Mouse (Mus musculus) megakaryocyte, embryonic 14.5 days (primary cell): ENCODE results near the gene Mc1r. TPM values are rescaled to one million over a fixed set of nuclear protein-coding genes. Genes with fewer than 3 reads are reported as not detected.

ENCODE experiments used
- H3K27me3 ChIP-seq: replicated peaks from 2 replicates; pipeline ENCODE3; 2012; ENCODE audit warnings: inconsistent platforms
- H3K36me3 ChIP-seq: replicated peaks from 2 replicates; pipeline ENCODE3; 2012; ENCODE audit warnings: low read length, inconsistent platforms, mixed read lengths
- H3K4me1 ChIP-seq: 2 replicates; pipeline ENCODE4 v1.6.1; 2012; ENCODE audit warnings: inconsistent platforms
- H3K4me3 ChIP-seq: replicated peaks from 2 replicates; pipeline ENCODE3; 2012; ENCODE audit warnings: moderate library complexity, mild to moderate bottlenecking, inconsistent platforms
- H3K9me3 ChIP-seq: 2 replicates; pipeline ENCODE4 v1.6.1; 2012; ENCODE audit warnings: inconsistent platforms
- FLI1 ChIP-seq: IDR thresholded peaks from 2 replicates; pipeline ENCODE4 v1.6.1; 2012; ENCODE audit warnings: low read length, inconsistent platforms, mixed read lengths
- GATA1 ChIP-seq: IDR thresholded peaks from 3 replicates; pipeline ENCODE4 v1.6.1; 2012; ENCODE audit warnings: mixed read lengths, low read length, inconsistent platforms, borderline replicate concordance
- polyA plus RNA-seq: library from polyadenylated mRNA; stranded (reverse); fragments of >175 nt; gene quantifications from 2 replicates; pipeline ENCODE4 v1.2.3, GENCODE M21; 2012; ENCODE audit warnings: low replicate concordance; ENCODE audit not compliant: insufficient read depth

The Mc1r gene
- 1.1 TPM in 1 of 2 replicates, not detected in the other for polyA plus RNA-seq

DNA sequence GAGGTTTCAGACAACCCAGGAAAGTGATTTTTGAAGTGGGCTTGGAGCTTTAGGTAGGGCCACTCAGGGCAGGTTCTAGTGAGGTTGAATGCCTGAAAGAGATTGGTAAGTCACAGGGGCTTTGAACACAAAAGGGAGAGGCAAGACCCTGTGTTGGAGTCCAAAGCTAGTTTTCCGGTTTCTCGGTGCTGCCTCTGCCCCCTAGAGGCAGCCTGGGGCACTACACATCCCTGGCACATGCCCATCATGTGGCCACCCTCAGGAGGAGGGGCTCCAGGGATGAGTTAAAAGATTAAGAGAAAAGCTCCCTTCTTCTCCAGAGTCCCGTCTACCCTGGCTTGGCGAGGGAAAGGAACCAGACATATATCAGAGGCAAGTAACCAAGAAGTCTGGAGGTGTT, at the start of gene Mc1r:
Gene Mc1r, plus strand, starts transcription at position 322 of the 400 bp plus-strand sequence.
- Histone ChIP-seq H3K4me1 (peaks cover 78% of the 10 kb centered on the region), H3K27me3 (peaks cover 62% of the 10 kb centered on the region), H3K4me3 (peak within 1 kb of the TSS; percentile 79), H3K9me3 (no peaks in the 10 kb centered on the region), H3K36me3 (peaks cover 24% of the 10 kb centered on the region)
- TF ChIP-seq FLI1: no peak
- TF ChIP-seq GATA1: no peak

GRCm38 (mm10) chr8:123361082-123361739, 45.7 kb upstream of the Mc1r start:
- peaks cover 63% of the 10 kb centered on the region for H3K27me3 ChIP-seq

DNA sequence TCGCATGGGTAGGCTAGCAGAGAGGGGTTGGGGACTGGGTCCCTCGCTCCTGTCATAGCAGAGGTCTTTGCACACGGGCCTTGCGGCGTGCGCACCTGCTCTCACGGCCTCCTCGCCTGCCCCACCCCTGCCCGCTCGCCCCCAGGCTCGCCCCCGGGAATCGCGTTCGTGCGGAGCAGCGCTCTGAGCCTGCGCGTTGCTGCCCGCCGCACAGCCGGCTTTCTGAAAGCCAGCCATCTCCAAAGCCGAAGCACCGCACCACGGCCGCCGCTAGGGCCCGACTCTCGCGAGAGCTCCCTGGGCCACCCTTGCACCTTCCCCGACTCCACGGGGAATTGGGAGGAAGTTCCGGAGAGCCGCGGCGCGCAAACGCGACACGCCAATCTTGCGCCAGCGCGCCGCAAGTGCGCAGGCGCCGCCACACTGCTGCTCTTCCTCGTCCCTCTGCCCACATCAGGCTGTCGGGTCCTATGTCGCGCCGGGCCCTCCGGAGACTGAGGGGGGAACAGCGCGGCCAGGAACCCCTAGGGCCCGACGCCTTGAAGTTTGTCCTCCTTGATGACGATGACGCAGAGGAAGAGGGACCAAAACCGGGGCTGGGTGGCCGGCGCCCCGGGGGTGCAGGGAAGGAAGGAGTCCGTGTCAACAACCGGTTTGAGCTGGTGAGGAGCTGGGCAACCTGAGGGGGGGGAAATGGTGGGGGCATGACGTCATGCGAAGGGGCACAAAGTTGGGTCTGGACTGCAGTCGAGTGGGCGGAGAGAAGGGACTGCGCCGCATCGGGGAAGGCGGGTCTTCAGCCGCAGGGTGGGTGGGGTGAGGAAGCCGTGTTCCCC, 33.3 kb upstream of the Mc1r start, which contains the start of gene Tcf25:
Gene Tcf25, plus strand, starts transcription at position 351 of the 836 bp plus-strand sequence.
- H3K9me3 ChIP-seq: no peaks in the 10 kb centered on the region
- peaks cover 31% of the 10 kb centered on the region for H3K36me3 ChIP-seq
- H3K27me3 ChIP-seq: peaks cover 30% of the 10 kb centered on the region
- H3K4me1 ChIP-seq: peaks cover 49% of the 10 kb centered on the region
- TF ChIP-seq FLI1: no peak
- TF ChIP-seq GATA1: no peak
- H3K4me3 ChIP-seq: peak within 1 kb of the TSS; percentile 99

More at GRCm38 (mm10) chr8:123361082-123361739, 45.7 kb upstream of the Mc1r start:
- H3K4me3 ChIP-seq: no peak overlapping the region
- TF ChIP-seq GATA1 (no peak), FLI1 (no peak)
- no peaks in the 10 kb centered on the region; the same call in 1 of the 2 replicates for H3K4me1 ChIP-seq
- H3K36me3 ChIP-seq: no peaks in the 10 kb centered on the region
- no peaks in the 10 kb centered on the region for H3K9me3 ChIP-seq

GRCm38 (mm10) chr8:123374239-123374578, 32.7 kb upstream of the Mc1r start:
- H3K9me3 ChIP-seq: no peaks in the 10 kb centered on the region
- peaks cover 49% of the 10 kb centered on the region for H3K4me1 ChIP-seq
- TF ChIP-seq FLI1 (no peak), GATA1 (no peak)
- H3K36me3 ChIP-seq: peaks cover 33% of the 10 kb centered on the region
- H3K4me3 ChIP-seq: peak overlapping the region; percentile 99
- H3K27me3 ChIP-seq: peaks cover 24% of the 10 kb centered on the region

DNA sequence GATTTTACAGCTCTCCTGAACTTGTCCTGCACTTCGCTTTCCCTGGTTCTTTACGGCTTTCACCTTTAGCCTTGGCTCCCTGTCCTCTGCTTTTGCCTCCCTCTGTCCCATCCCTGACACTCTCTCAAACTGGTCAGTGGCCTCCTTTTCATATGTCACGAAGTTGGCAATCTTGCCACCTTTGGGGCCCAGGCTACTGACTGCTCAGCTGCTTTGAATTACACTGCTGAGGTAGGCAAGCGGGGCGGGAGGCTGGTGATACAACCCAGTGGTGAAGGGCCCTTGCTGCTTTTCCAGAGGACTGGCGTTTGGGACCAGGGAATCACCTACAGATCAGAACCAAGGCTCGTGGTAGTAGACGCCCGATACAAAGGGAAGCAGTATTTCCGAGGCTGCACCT, 31.2 kb upstream of the Mc1r start:
- Histone ChIP-seq H3K27me3 (peaks cover 11% of the 10 kb centered on the region), H3K4me1 (peaks cover 45% of the 10 kb centered on the region), H3K4me3 (no peak overlapping the region), H3K9me3 (no peaks in the 10 kb centered on the region), H3K36me3 (peaks cover 48% of the 10 kb centered on the region)
- TF ChIP-seq GATA1 (no peak), FLI1 (no peak)

GRCm38 (mm10) chr8:123376106-123376505, 30.8 kb upstream of the Mc1r start:
- no peak for TF ChIP-seq FLI1
- no peak for TF ChIP-seq GATA1
- H3K36me3 ChIP-seq: peaks cover 52% of the 10 kb centered on the region
- H3K9me3 ChIP-seq: no peaks in the 10 kb centered on the region
- peaks cover 7% of the 10 kb centered on the region for H3K27me3 ChIP-seq
- peaks cover 42% of the 10 kb centered on the region for H3K4me1 ChIP-seq
- peak overlapping the region; percentile 15 for H3K4me3 ChIP-seq

- no peak for TF ChIP-seq FLI1
- no peak for TF ChIP-seq GATA1
- Histone ChIP-seq H3K4me3 (no peak overlapping the region), H3K36me3 (peaks cover 88% of the 10 kb centered on the region), H3K4me1 (peaks cover 17% of the 10 kb centered on the region), H3K9me3 (no peaks in the 10 kb centered on the region), H3K27me3 (no peaks in the 10 kb centered on the region)
Measured at GRCm38 (mm10) chr8:123381711-123382110, 25.2 kb upstream of the Mc1r start.

GRCm38 (mm10) chr8:123382516-123382915, 24.4 kb upstream of the Mc1r start:
- H3K4me1 ChIP-seq: peaks cover 13% of the 10 kb centered on the region
- H3K36me3 ChIP-seq: peaks cover 92% of the 10 kb centered on the region
- TF ChIP-seq GATA1 (no peak), FLI1 (no peak)
- H3K4me3 ChIP-seq: no peak overlapping the region
- no peaks in the 10 kb centered on the region for H3K27me3 ChIP-seq
- H3K9me3 ChIP-seq: no peaks in the 10 kb centered on the region

DNA sequence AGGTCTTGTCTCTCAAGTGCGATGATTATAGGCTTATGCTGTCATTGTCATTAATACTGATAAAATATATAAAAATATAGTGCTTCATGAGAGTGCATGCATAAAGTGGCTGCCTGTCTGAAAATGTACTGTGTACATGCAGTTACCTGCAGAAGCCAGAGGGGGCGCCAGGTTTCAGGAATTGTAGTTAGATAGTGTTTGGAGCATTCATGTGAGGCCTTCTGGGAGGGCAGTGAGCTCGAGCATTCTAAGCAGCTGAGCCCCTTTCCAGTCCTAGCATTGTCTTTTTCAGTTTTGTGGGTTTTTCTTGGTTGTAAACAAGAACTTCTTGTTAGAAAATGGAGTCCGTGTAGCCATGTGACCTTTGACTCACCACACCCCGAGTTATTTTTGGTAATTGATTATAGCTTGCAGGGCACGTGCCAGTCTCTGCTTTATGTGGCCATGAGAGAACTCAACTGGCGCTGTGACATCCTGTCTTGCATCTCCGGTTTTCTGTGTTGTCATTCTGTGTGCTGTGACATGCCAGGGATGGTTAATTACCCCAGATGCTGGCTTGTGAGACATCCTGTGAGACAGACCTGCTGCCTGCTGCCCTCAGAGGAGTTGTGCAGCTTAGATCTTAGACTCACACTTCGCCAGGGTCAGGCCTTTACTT, 21.9 kb upstream of the Mc1r start:
- H3K27me3 ChIP-seq: no peaks in the 10 kb centered on the region
- no peaks in the 10 kb centered on the region for H3K9me3 ChIP-seq
- TF ChIP-seq FLI1 (no peak), GATA1 (no peak)
- no peak overlapping the region for H3K4me3 ChIP-seq
- peaks cover 100% of the 10 kb centered on the region for H3K36me3 ChIP-seq
- peaks cover 31% of the 10 kb centered on the region for H3K4me1 ChIP-seq

DNA sequence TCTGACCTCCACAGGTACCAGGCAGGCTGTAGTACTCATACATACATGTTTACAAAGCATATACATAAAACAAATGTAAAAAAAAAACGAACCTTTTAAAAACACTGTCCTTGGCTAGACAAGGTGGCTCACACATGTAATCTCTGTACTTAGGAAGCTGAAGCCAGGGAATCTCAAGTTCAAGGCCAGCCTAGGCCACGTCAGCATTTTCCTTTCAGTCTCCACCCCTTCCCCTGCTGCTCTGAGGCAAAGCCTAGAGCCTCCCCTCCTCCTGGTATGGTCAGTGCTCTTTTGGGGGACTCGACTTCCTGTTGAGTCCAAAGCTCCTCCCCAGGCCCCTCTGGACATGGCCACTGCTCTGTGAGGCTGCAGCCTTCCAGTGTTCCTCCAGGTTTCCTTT, 19.9 kb upstream of the Mc1r start:
- TF ChIP-seq GATA1 (no peak), FLI1 (no peak)
- peaks cover 100% of the 10 kb centered on the region for H3K36me3 ChIP-seq

More for the DNA sequence above, 19.9 kb upstream of the Mc1r start:
- no peaks in the 10 kb centered on the region for H3K9me3 ChIP-seq
- no peaks in the 10 kb centered on the region for H3K27me3 ChIP-seq
- H3K4me1 ChIP-seq: peaks cover 33% of the 10 kb centered on the region
- H3K4me3 ChIP-seq: no peak overlapping the region
